Mouse (Mus musculus): ENCODE data around the gene Sdk1. TPM values are rescaled to one million over a fixed set of nuclear protein-coding genes. Genes with fewer than 3 reads are reported as not detected.

Gene Sdk1
- total RNA-seq, 2 experiments from 2014 or later = not detected

DNA sequence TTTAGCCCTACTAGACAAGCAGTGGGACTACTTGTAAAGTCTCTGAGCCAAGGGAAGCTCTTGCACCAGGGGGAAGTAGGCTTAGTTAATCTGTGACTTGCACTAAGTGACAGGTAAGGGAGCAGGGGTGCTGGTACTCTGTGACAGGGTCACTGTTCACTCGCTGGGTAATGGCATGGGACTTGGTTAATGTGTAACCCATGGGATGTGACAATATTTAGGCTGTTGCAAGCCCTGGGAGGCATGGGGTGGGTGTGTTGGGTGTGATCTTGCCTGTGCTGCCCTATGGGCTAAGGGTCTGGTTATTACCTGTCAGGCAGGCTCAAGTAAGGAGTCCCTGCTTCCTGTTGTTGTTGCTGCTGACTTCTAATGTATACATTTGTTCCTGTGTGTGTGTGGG, 616.5 kb downstream of the Sdk1 start:
- ATAC-seq (replicated peaks; ENCODE audit: poor library complexity, severe bottlenecking) = no peak

DNA sequence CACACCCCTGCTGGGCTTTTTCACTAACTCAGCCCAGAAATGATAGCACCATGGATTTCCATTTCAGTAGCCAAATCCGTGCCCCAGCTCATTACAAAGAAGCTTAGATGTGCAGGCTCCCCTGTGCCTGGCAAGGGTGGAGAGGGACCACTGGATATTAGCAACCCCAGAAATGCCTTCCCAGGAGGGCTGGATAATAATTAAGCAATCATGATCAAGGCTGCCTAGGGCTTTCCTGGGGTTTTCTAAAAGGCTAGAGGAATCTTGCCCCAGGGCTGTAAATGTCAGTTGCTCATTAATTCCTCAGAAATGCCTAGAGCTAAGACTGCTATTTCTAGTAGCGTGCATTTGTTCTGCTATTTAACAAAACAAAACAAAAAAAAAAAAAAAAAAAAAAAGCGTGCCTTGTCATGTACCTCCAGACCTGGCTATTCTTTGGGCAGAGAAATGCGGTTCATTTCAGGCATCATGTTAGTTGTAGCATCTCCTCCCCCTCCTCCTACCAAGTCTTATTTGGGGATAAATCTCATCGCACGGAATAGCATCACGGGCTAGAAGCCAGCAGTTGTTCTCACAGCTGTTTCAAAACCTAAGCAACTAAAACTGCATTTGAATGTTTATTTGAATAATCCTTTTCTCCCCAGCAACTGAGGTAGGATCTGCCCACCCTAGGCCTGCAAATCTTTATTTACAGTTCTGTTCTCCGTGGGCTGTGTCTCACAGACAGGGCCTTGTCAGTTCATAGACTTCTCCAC, 617.3 kb downstream of the Sdk1 start:
- ATAC-seq (replicated peaks; ENCODE audit: poor library complexity, severe bottlenecking) = no peak

GRCm38 (mm10) chr5:141866042-141866441, 624.8 kb downstream of the Sdk1 start:
- ATAC-seq (replicated peaks; ENCODE audit: poor library complexity, severe bottlenecking) = no peak

DNA sequence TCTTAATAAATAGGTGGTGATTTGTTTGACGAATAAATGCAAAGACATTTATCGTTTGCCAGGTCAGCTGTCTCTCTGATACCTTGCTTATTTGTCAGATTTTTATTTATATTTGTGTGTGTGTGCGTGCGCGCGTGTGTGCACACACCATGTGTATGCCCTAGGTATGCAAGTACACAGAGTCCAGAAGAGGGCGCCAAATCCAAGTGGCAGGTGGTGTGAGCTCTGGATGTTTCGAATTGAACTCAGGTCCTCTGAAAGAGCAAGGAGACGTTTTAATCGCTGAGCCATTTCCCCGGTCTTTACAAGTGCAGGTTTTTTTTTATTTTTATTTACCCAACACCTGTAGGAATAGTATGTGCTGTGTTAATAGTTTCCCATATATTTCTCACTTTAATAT, 632.5 kb downstream of the Sdk1 start:
- no peak for ATAC-seq (replicated peaks; ENCODE audit: poor library complexity, severe bottlenecking)

- ATAC-seq (replicated peaks; ENCODE audit: poor library complexity, severe bottlenecking) = no peak
Observed at GRCm38 (mm10) chr5:141880661-141881060, 639.4 kb downstream of the Sdk1 start.

DNA sequence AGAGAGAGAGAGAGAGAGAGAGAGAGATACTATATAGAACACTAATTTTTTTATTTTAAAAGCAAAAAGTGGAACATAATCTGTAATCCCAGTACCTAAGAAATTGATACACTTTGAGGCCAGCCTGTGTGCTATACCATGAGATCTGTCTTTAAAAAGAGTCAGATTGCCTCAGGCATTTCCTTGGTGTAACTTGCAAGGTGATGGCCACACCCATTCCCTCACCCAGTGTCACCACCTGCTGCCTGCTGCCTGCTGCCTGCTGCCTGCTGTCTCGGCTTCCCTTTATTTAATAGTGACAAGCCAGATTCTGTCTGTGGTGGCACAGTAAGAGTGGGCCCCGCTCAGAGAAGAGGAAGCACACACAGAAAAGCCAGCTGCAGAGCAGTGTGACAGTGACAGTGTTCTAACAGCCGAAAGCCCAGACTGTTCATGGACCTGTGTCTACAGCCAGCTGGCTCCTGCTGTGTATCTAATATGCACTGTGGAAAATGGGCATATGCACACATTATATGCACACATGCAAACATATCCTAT, 642.9 kb downstream of the Sdk1 start:
- peak; percentile 90 for ATAC-seq (replicated peaks; ENCODE audit: poor library complexity, severe bottlenecking)

DNA sequence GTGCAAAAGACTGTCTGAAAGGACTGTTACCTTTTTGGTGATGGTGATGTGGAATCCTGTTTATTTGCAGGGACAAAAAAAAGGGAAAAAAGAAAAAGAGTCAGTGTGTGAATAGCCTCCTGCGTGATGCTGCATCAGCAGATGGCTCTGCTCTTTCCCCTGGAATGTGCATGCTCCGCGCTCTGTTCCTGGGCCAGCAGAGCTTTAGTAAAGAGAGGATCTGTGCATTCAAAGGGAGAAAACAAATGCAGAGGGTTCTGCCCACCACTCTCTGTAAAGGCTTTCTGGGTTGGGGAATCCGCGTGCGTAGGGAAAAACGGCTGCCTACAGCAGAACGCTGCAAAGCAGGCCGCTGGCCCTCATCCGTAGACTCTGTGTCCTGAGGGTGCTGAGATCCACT, 644.7 kb downstream of the Sdk1 start:
- no peak for ATAC-seq (replicated peaks; ENCODE audit: poor library complexity, severe bottlenecking)

- no peak for ATAC-seq (replicated peaks; ENCODE audit: poor library complexity, severe bottlenecking)
Observed at GRCm38 (mm10) chr5:141889766-141890165, 648.5 kb downstream of the Sdk1 start.

DNA sequence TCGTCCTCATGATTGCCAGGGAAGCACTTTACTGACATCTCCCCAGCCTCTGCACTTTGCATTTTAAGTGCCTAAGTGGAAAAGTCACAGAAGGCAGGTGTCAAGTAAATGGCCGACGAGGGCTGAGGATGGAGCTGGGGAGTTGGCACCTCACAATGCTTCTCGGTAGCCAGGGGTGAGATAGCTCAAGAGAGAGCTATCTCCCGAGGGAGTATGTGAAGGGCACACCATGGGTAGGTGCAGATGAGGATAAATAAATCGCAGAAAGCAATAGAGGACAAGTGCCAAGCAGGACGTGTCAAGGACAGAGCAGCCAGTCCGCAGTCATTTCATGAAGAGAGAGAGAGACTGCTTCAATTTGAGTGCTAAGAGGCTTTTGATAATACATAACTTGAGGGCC, 655.1 kb downstream of the Sdk1 start:
- ATAC-seq (replicated peaks; ENCODE audit: poor library complexity, severe bottlenecking) = no peak

DNA sequence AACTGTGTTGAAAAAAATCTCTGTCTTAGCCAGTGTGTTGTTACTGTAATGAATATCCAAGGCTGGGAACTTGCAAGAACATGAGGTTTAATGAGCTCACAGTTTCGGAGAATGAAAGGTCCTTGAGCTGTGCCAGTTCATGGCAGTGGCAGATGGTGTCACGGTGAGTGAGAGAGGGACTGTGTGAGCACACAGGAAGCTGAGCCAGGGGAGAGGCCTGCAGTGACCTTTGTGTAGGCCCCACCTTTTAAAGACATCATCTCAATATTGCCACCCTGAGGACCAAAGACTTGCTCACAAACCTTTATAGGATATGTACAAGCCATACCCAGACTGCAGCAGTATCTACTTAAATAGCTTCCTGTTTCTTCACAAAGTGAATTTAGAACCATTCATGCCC, 656.2 kb downstream of the Sdk1 start:
- ATAC-seq (replicated peaks; ENCODE audit: poor library complexity, severe bottlenecking) = no peak

DNA sequence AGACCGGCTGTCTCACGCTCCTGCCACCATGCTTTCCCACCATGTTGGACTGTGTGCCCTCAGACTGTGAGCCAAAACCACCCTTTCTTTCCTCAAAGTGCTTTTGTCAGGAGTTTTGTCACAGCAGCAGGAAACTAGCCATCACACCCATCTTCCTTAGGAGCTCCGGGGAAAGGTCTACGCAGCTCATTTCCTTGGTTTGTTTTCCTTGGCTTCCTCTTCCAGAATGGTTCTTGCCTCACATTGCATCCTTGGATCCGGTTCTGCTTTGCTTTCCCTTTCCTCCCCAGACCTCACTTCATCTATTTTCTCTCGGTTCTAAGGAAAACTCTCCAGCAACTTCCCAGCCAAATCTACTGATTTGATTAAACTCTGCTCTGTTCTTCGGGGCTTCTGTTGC, 658.5 kb downstream of the Sdk1 start:
- no peak for ATAC-seq (replicated peaks; ENCODE audit: poor library complexity, severe bottlenecking)

DNA sequence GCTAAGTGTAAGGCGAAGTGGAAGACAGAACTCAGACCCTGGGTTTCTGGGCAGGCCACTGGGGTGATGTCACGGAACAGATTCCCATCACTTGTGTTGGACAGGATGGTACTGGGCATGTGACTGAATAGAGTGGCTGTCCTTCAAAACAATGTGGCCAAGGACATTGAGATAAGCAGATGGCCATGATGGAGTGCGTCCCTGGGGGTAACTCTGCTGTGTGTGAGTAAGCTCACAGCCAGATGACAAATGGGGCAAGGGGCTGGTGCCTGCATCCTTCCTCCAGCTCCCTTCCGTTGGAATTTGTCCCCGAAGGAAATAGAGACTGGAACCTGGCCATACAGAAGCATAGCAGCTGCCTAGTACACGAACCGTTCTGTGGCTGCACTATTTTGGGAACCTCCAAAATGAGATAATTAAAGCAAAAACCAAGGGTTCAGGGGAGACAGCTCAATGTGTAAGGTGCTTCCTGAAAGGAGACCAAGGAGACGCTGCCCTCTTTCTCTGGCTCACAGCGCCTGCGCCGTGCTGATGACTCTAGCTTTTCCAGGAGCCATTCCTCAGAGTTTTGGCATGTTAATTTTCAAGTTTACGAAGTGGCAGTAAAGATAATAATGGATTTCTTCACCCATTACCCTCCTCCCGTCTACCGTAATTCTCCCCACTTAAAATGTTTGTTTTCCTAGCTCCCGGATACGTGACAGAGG, 661.4 kb downstream of the Sdk1 start:
- no peak for ATAC-seq (replicated peaks; ENCODE audit: poor library complexity, severe bottlenecking)

DNA sequence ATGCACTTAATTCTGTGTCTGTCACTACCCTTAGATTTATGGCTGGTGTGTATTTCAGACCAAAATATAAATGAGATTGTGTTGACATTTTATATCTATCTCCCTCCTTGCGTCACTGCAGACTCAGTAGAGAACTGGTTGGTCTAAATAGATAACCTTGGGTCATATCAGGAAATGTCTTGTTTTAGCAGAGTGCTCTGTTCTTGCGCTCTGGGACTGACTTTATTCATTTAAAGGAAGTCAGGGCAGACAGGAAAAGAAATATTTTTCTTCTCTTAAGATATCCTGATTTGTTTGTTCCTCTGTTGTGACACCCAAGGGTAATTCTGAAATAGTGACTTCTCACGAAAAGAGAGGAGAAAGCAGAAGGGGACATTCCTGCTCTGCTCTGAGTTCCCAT, 669.2 kb downstream of the Sdk1 start:
- ATAC-seq (replicated peaks; ENCODE audit: poor library complexity, severe bottlenecking) = no peak

DNA sequence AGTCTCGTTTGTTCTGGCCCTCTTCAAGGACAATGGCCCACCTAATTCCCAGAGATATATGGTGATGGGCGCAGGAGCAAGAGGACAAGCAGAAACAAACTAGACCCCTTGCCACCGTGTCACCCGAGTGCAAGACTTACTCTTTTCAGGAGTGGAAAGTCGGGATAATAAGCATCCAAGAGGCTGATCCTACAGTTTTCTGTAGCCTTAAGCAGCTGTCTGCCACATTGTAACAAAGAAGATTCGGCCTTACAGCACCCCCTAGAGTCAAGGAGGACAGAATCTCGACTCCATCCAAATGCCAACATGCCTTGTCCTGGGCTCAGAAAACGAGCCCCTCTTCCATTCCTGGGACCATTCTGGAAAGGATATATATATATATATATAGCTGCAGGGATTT, 669.6 kb downstream of the Sdk1 start:
- ATAC-seq (replicated peaks; ENCODE audit: poor library complexity, severe bottlenecking) = no peak

GRCm38 (mm10) chr5:141912881-141913280, 671.6 kb downstream of the Sdk1 start:
- no peak for ATAC-seq (replicated peaks; ENCODE audit: poor library complexity, severe bottlenecking)

DNA sequence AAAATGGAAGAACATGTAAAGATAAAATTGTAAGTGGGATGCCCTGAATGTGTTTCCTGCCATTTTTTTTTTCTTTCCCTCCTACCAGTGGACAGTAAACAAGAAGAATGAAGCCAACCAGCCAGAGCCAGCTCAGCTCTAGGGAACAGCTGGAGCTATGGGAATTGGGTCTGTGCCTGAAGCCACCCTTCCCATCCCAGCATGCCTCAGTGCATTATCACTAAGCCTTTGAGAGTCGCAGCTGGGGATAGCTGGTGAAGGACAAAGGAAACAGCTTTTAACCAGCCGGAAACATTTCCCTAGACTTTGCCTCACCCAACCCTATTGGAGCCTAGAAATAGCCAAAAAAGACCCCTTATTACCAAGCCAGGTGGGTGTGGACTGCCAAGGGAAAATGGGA, 675.7 kb downstream of the Sdk1 start:
- no peak for ATAC-seq (replicated peaks; ENCODE audit: poor library complexity, severe bottlenecking)

GRCm38 (mm10) chr5:141939000-141939399, 697.7 kb downstream of the Sdk1 start:
- ATAC-seq (replicated peaks; ENCODE audit: poor library complexity, severe bottlenecking) = no peak

DNA sequence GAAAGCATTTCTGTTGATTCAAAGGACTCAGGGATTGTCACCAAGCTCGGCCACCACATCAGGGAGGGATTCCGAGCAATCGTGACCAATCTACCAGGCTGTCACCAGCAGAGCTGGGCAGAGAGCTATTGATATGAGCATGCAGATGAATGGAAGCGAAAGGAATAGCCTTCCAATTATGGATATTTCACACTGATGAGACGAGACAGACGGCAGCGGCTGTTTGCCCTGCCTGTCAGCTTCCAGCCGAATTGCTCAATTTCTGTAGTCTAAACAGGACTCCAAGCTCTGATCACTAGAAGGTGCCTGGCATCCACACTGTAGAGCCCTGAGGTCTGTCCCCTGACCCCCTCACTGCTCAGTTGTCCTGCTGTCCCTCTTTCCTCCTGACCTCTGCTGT, 699.3 kb downstream of the Sdk1 start:
- ATAC-seq (replicated peaks; ENCODE audit: poor library complexity, severe bottlenecking) = no peak

DNA sequence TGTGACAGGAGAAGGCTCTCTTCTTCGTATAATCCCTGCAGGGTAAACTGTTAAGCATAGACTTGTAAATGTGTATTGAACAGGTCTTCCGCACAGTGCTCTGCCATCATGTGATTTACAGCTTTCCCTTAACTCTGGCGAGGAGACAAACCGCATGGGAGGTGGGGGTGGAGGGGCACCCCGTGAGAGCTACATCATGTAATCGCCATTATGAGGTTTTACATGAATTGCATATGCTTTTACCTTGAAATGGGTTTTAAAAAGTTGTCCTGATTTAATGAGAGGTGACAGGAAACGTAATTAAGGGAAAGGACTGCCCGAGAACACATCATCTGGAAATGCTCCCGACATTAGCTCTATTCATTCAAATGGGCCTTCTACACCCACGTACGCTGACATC, 709.5 kb downstream of the Sdk1 start:
- no peak for ATAC-seq (replicated peaks; ENCODE audit: poor library complexity, severe bottlenecking)

DNA sequence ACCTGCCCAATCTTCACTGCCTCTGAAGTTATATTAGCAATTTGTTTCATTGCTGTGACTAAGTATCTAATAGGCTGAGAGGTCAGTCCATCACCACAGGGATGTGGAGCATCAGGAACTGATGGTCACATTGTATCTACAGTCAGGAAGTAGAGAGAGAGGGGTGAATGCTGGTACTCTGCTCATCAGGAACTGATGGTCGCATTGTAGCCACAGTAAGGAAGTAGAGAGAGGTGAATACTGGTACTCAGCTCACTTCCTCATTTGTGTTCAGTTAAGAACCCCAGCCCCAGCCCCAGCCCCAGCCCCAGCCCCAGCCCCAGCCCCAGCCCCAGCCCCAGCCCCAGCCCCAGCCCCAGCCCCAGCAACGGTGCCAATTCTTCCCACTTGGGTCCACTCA, 711.0 kb downstream of the Sdk1 start:
- peak; percentile 68 for ATAC-seq (replicated peaks; ENCODE audit: poor library complexity, severe bottlenecking)

GRCm38 (mm10) chr5:141952708-141953490, 711.6 kb downstream of the Sdk1 start:
- peak; percentile 88 for ATAC-seq (replicated peaks; ENCODE audit: poor library complexity, severe bottlenecking)

Measured in granulocyte monocyte progenitor cell, adult 5-6 weeks (primary cell).